Mouse (Mus musculus): ENCODE results near the gene Serpinc1.
A peak's percentile ranks its signal among the peaks of the same experiment; 100 is the strongest.
"Not testable (repeated sequence)": the region's sequence is repeated elsewhere in the genome, so short reads cannot be mapped to it uniquely, and the experiment has no call there.

Serpinc1 gene

DNA sequence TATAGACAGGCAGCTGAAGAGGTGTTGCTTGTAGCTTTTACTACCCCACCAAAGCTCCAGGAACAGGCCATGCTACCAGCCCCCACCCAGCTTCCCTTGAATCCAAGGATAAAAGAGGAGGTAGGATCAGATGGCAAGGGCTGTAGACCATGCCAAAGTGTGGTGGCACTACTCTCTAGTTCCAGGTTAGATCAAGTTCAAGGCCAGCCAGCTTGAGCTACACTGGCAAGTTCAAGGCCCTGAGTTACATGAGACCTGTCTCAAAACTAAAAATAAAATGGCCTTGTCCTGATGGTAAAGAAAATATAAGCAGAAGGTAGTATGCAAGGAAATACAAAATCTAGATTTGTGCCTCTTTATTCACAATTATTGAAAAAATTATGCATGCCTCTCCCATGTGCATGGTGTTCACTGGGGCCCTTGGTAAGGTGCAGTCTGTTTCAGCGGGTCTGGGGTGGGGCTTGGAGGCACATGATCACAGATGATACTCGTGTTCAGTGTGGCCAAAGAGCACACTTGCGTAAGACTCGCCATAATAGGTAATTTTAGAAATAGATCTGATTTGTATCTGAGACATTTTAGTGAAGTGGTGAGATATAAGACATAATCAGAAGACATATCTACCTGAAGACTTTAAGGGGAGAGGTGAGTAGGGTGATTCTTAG, at the start of gene Serpinc1:
TSS of gene Serpinc1 (plus strand) at position 515 of the 665 bp plus-strand sequence.
- DNase-seq (ENCODE audit: low read depth, low spot score), result no peak

DNA sequence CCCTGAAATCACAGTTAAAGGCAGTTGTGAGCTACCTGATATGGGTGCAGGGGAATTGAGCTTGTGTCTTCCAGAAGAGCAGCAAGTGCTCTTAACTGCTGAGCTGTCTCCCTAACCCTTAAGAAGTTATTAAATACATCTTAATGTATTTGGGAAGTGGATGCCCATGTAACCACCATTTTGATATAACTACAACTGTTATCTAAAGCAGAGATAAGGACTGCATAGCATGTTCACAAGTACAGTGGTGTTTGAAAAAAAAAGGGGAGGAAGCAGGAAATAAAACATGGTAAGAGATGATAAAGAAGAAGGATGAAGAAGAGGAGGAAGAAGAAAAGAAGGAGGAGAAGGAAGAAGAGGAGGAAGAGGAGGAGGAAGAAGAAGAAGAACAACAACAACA, 47.1 kb upstream of the Serpinc1 start:
- no peak for DNase-seq (ENCODE audit: low read depth, low spot score)

DNA sequence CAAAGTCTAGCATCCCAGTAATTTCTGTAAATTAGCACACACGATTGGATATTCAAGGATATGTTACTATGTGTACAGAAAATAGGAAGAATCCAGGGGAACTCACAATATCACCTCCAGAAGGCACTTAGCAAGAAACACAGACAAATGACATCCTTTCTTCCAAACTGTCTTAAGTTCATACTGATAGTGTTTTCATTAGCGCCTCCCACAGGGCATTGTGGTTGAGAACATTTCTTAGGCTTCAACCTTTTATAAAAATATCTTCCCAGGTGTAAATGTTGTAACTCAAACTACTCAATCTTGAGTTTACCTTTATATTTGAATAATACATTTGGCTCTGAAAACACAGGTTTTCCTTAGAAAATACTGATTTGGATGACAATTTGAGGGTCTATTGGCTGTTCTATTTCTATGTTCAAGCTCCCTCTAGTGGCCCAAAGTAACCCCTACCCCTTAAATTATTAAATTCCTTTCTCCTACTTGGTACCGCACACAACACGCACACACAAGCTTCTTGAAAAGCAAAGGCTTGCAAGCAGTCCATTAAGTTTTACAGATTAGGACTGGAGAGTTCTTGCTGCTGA, 44.4 kb upstream of the Serpinc1 start:
- DNase-seq (ENCODE audit: low read depth, low spot score), result peak; percentile 13

DNA sequence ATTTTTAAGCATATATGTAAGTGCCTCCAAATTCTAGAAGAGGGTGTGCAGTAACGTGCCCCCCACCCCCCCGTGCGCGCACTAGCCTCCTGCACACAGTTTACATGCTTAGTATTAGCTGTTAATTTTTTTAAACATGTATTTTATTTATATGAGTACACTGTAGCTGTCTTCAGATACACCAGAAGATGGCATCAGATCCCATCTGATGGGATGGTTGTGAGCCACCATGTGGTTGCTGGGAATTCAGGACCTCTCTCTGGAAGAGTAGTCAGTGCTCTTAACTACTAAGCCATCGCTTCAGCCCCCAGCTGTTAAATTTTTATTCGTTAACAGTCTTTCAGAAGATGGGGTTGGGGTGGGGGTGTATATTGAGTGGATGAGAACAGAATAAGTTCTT, 42.8 kb upstream of the Serpinc1 start:
- no peak for DNase-seq (ENCODE audit: low read depth, low spot score)

DNA sequence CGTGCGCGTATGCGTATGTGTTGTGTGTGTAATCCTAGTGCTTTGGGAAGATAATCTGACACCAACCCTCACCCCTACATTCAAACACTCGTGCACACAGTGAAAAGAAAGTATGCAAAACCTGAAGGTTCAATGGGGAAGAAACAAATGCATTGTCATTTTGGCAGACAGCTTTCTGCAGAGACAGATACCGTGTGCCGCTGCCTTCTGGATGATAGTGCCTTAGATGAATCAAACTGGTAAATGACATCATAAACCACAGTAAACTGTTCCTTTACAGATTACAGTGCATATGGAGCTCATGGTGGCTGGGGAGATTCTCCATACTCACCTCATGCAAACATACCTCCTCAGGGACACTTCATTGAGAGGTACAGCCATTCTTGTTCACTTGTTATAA, 15.2 kb upstream of the Serpinc1 start:
- DNase-seq (ENCODE audit: low read depth, low spot score), result no peak

DNA sequence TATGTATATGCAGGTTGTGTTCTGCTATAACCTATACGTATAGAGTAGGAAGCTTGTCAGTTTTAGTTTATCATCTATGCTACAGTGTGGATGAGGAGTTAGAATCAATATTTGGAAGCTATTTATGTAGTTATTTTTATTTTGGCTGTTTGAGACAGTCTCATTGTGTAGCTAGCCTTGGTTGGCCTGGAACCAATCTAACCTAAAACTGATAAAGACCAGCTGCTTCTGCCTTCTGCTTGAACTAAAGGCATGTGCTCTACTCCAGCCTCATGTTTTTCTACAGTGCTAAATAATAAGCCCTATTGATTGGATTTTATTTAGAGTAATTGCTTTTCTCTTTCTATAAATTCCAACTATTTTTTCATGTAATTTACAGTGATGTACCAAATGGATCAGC, 11.1 kb upstream of the Serpinc1 start:
- DNase-seq (ENCODE audit: low read depth, low spot score), result no peak

DNA sequence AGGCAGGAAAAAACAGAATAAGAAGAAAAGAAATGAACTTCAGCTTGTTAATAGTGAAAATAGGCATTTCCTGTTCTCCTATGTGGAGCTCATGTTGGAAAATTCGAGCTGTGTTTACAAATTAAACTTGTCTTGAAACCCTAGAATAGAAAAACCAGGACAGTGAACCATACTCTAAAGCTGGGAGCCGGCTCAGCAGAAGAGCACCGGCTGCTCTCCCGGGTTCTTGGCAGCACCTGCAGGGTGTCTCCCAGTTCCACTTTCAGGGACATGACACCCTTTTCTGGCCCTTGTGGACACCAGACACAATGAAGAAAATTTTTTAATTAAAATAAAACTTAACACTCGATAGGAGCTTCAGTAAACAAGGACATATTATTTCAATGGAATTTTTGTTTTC, 9.7 kb upstream of the Serpinc1 start:
- DNase-seq (ENCODE audit: low read depth, low spot score), result no peak

DNA sequence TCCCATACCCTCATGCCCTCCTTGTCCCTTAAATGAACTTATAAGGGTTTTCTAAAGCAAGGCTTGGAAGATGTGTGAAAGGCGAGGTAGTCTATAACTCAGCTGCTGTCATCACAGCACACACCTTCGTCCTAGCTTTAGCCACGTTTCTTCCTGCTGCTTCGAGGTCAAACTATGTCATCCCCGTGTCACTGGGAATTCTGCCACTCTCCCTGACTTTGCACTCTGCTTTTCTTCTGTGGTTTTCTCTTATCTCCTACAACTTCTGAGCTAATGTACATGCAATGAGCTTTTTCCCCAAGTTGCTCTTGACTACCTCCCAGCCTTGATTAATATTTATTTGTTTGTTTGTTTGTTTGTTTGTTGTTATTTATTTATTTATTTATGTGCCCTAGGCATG, 1.6 kb downstream of the Serpinc1 start:
- no peak for DNase-seq (ENCODE audit: low read depth, low spot score)

DNA sequence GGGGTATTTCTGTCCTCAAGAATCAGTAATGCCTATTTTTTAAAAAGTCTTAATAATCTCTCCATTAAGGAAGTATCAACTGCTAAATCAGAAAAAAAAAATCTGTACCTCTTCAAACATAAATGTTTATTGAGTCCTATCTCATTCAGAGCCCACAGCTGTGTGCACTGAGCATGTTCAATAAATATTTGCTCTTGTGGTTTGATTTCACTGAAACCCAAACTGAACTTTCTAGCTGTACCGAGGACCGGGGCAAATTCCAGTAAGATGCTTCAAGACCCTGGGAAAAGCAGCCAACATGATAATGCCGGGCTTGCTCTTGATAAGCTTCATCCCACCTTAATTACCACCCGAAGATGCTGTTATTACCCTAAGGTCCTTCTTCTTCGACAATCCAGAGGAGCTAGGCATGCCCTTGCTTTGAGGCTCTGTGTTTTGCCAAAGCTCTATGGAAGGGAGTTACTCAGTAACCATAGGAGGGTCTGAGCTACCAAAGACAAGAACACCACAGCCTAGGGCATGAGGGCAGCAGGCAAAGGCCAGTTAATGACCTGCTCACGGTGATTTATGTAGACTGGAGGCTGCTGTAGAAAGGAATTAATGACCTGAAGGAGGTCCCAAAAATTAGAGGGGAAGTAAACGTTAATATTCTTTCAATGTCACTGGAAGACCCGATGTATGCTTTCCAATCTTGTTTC, 2.3 kb downstream of the Serpinc1 start:
- DNase-seq (ENCODE audit: low read depth, low spot score), result no peak

DNA sequence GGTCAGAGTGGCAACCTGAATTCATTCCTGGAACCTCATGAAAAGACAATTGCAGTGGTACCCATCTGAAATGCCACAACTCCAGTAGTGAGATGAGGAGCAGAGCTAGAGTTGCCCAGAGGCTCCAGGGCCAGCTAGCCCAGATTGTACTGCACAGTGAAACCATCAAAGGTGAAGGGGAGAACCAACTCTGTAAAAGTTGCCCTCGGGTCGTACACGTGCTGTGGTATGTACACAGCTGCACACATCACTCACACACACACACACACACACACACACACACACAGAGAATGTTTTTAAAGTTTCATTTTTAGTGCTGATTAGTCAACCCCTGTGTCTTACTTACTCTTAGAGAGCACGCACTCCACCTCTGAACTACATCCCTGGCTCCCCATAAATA, 3.0 kb downstream of the Serpinc1 start:
- DNase-seq (ENCODE audit: low read depth, low spot score), result no peak

DNA sequence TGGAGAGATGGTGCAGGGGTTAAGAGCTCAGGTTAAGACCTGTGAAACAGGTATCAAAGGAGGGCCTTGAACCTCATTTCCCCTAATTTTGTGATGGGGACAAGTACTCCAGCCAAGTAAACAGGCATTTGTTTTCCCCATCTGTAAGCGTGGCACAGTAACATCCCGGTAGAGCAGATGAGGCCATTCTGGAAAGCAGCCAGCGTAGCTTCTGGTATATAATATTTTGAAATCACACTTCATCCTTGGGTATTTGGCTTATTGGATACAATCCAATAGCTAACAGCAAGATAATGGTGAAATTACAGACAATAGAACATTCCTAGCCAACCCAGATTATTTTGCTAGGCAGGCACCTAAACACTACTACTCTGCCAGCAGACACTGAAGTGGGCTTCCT, 4.5 kb downstream of the Serpinc1 start:
- DNase-seq (ENCODE audit: low read depth, low spot score), result no peak

DNA sequence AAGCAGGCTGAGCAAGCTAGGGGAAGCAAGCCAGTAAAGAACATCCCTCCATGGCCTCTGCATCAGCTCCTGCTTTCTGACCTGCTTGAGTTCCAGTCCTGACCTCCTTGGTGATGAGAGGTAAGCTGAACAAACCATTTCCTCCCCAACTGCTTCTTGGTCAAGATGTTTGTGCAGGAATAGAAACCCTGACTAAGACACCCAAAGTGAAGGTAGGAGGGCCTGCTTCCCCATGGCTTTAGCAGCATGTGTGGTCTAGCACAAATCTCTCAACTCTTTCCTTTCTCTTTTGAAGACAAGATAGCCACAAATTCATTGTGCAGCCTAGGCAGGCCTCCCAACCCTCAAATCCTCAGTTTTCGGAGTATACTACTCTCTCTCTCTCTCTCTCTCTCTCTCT, 6.3 kb downstream of the Serpinc1 start:
- DNase-seq (ENCODE audit: low read depth, low spot score), result not testable (repeated sequence)

DNA sequence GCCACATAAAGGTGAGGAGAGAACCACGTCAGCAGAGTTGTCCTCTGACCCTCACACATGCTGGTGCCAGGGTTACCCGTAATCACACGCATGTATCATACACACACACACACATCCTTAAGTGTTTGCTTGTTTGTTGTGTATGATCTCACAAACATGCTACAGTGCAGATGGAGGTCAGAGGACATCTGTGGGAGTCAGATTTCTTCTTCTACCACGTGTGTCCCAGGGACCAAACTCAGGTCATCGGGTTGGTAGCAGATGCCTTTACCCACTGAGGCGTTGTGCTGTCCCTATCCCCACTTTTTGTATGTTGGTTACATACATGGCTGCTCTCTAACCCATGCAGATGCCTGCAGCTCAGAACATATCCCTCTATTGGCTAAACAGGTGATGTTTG, 7.1 kb downstream of the Serpinc1 start:
- no peak for DNase-seq (ENCODE audit: low read depth, low spot score)

DNA sequence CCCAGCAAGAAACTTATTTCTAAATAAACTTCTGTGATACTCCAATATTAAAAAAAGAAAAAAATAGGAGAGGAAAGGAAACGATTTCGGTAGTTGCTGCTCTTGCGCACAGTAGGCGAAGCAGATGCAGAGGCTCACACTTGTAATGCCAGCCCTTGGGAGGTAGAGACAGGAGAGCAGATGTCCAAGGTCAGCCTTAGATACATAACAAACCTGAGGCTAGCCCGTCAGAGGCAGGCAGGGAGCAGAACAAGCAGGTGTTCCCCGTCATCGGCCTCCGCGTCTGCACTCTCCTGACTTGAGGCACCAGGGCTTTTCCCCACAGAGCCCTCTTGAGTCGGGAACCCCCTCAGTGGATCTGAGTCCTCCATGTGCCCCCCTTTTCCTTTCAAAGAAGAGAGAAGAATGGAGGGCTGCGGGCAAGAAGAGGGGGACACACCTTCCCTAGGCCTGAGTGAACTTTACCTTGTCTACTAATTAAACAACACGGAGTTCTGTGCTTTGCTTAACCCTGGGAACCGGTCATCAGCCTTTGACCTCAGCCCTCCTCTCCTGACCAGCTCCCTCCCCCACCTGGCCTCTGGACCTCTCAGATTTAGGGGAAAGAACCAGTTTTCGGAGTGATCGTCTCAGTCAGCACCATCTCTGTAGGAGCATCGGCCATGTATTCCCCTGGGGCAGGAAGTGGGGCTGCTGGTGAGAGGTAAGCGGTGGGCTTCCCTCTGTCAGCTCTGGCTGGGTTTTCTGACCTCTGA, 8.7 kb downstream of the Serpinc1 start:
- no peak for DNase-seq (ENCODE audit: low read depth, low spot score)

DNA sequence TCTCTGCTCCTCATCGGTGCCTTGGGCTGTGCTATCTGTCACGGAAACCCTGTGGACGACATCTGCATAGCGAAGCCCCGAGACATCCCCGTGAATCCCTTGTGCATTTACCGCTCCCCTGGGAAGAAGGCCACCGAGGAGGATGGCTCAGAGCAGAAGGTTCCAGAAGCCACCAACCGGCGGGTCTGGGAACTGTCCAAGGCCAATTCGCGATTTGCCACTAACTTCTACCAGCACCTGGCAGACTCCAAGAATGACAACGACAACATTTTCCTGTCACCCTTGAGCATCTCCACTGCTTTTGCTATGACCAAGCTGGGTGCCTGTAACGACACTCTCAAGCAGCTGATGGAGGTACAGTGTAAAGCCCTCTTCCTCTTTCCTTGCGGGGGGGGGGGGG, 11.0 kb downstream of the Serpinc1 start:
- DNase-seq (ENCODE audit: low read depth, low spot score), result no peak

DNA sequence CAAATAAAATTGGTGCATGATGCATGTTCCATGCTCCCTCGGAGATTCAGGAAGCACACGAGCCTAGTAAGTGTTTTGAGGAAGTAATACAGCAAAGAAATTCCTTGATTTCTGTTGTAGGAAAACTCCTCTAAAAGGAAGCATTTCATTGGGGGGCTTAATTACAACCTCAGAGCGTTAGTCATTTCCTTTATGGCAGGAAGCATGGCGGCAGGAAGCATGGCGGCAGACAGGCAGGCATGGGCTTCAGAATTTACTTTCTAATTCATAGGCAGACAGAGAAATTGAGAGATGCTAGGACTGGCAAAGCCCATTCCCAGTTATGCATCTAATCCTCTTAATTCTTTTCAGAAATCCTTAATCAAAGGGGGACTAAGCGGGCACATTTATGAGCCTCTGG, 15.5 kb downstream of the Serpinc1 start:
- no peak for DNase-seq (ENCODE audit: low read depth, low spot score)

DNA sequence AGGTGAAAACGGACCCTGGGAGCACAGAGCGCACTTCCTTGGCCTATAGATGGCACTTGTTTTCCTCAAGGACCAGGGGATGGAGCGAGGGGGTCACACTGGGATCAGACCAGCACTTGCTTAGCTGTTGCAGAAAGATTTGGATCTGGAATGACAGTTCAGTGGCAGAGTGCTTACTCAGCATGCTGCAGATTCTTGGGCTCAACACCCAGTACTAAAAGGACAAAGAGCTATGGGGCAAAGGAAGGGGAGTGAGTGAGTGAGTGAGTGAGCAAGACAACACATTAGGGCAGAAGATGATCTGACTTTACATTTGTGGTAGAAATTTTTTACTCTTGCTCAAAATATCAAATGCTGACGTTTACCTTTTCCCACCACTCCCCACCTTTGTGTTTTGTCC, 26.6 kb downstream of the Serpinc1 start:
- no peak for DNase-seq (ENCODE audit: low read depth, low spot score)

DNA sequence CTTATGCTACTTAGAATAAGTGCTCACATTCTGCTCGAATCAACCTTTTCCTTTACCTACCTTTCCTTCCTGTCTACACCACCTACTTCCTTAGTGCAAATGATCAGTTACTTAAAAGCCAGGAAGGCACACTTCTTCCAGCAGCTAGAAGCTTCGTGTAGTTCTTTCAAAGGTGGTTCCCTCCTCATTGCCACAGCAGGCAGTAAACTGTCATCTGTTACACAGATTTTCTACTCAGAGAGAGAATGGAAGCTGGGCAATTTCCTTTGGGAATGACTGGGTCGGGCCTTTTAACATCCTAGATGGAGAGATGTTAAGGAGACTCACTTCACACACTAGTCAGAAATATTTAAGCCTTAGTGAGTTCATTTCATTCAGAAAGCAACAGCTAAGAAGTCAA, 27.1 kb downstream of the Serpinc1 start:
- DNase-seq (ENCODE audit: low read depth, low spot score), result no peak

DNA sequence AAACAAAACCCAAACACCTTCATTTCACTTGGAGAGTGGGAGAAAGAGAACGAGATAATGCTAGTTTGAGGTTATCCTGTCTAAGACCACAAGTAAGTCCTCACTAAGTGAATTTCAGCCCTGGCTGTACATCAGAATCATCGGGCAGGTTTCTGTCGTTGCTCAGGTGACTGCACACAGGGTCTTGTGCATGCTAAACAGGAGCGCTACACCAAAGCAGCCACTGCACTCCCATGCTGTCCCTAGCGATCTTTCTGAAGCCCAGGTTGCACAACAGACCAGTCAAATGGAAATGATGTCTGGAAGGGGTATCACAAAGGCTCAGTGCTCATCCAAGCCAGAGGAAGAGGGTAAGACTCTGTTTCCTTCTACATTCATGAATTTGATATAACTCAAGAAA, 28.1 kb downstream of the Serpinc1 start:
- DNase-seq (ENCODE audit: low read depth, low spot score), result no peak

DNA sequence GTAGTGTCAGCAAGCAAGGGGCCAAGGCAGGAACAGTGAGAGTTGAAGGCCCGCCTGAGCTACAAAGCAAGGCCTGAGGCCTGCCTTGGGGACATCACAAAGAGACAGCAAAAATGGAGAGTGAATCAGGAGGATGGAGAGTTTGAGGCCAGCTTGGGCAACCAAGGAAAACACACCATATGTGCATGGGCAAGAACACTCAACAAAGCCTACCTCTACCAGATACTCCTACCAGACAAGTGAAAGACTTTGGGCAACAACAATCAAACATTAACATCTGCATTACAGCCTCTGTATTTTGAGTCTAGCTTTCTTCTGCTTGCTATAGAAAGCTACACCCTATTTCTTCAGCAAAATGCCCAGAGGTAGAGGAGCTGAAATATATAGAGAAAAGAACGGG, 29.7 kb downstream of the Serpinc1 start:
- no peak for DNase-seq (ENCODE audit: low read depth, low spot score)

DNA sequence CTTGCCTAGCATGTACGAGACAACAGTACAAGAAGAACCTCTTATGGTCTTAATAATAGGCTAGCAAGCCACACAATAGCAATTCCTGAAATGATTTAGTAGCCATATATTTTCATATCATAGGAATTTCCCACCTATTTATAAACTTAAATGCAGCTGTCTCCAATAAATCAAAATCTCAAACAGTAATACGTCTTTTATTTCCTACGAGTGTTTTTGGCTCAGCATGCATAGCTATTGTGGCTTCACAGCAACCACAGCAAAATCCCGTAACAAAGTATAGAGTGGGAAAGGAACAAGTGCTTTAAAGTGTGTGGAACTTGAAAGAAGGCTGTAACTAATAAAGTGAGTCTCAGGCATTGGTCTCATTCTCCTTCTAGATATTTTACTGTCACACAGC, 32.1 kb downstream of the Serpinc1 start:
- no peak for DNase-seq (ENCODE audit: low read depth, low spot score)

DNA sequence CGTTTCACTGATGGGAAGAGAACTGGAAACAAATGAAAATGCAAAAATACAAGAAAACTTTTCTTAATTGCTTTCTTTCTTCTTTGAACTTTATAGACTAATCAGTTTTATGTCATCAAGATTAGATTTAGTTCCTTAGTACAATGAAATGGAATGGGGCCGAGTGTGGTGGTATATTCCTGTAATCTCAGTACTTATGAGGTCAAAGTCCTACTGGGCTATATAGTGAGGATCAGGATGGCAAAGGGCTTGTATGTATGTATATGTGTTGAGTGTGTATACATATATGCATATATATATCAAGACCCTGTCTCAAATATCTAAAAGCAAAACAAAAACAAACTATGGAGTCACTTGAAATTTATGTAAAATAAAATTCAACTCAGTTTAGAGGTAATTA, 38.0 kb downstream of the Serpinc1 start:
- DNase-seq (ENCODE audit: low read depth, low spot score), result no peak

DNA sequence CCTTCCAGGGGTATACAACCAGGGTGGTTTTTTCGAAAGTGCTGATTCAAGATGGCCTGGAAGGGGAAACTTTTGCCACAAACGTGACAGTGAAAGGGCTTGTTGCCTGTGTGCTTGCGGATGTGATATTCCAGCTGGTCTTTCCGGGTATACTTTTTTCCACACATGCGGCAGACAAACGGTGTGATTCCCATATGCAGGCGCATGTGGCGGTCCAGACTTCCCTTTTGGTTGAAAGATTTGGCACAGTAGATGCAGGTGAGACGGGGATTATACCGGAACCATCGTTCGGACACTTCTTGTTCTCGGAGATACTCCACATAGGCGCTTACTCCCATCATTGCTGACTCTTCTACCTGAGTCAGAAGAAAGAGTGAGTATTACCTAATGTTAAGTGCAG, 41.7 kb downstream of the Serpinc1 start:
- no peak for DNase-seq (ENCODE audit: low read depth, low spot score)

Measured in retina, postnatal 7 days (tissue).